Mouse (Mus musculus) natural killer cell, adult 2 months (primary cell): ENCODE data around the gene Mdga1.
"Not testable (repeated sequence)": the region's sequence is repeated elsewhere in the genome, so short reads cannot be mapped to it uniquely, and the experiment has no call there.

Experiments
- DNase-seq, 2 experiments: peaks; one replicate each; pipeline ENCODE4 v3.0.0; 2022; ENCODE audit warnings: low spot score in 2 of 2

The Mdga1 gene

DNA sequence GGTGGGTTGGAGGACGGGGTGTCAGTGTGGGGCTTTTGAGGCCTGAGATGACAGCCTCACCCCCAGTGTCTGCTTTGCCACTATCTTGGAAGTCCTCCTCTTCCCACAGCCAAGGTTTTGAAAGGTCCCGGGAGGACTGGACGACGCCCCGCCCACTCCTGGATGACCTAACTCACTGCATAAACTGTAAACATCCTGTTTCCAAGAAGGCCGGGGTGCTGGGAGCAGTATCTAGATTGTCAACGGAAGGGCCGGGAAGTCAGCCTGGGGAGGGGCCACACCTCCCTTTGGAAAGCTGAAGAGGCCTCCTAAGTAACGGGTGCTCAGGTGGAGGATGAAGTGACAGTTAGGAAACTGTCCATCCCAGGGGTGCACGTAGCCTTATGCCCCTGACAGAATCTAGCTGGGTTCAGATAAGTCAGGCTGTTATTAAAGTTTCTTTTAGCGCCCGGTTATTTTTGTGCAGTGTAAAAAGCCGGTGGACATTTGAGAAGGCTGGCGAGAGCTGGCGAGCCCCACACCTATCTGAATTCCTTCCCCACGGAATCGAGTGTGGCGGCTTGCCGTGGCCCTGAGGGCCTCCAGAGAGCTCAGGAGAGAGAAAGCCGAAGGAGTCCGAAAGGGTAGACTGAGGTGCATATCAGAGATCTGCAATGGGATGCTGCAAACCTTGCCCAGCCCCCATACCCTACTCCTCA, 170.3 kb downstream of the Mdga1 start:
- DNase-seq, result no peak

DNA sequence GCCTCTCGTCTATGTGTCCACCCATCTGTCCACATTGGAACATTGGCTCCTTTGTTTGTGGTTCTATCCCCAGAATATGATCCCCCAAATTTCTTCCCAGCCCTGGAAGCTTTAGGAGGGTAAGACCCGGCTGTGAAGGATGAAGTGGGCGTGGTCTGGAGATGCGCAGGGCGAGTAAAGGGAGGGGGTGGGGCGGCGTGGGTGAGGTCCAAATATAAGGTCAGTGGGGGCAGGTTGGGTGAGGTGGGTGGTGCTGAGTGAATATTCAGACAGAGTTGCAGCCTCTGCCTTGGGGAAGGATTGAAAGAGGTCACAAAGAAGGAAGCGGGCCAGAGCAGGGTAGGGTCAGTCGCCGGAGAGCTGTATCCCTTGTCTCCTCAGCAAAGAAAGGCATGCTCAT, 171.7 kb downstream of the Mdga1 start:
- DNase-seq, result no peak

DNA sequence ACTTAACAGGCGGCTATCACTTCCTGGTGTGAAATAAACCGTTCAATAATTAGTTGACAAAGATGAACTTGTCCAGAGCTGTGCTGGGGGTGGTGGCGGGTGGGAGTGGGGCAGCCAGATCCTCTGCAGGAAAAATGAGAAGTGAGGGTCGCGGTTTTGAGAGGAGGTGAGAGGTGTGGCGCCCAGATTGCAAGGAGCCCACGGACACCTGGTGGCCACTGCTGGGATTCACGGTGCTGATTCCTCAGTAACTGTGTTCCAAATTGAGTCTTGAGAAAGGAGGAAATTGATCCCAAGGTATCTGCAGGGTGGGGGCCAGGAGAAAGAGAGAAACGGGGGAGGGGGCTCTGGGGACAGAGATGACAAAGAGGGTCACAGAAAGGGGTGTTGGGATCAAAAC, 173.1 kb downstream of the Mdga1 start:
- no peak for DNase-seq

DNA sequence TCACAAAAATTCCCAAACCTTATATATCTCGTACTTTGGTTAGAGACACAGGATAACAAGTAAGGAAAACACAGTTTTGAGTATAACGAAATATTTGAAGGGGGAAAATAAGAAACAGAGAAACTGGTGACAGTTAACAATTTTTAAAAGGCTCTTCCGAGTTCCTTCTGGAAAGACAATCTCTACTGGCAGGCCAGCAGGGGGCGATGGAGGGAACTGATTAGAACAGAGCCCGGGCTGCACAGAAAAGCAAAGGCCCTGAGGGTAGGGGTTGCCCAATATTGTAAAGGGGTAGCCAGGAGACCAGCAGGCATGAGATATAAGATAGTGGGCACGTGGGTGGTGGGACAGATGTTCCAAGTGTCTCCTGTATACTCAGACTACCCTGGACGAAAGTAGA, 173.8 kb downstream of the Mdga1 start:
- DNase-seq, result peak; percentile 41 to 70

DNA sequence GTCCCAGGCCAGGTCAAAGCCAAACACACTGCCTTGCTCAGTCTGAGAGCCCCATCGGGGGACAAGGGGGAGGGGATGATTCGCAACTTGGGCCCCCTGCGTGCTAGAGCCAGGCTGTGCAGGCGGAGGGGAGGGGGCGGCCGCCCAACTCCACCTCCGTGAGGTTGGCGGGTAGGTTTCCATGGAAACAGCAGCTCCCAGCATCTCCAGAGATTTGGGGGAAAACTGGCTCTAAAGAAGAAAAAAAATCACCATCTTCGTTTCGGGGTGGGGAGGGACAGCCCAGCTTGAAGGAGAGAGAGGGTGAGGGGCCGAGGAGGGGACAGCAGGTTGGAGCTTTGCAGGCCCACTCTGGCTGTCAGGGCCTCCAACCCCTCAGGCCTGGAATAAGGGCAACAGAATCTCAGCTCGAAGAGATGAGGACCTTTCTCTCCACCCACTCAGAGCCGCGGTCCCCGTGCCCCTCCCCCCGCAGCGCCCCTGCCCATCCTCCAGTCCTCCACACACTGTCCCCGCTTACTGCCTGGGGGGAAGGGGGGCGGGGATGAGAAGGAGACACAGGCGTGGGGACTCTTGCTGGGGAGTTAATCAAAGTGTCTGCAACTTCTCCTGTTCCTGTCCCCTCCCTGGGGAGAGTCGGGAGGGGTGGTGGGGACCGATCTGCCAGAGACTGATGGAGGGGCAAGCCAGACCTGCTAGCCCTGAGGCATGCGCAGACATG, 174.7 kb downstream of the Mdga1 start:
- DNase-seq, result no peak

DNA sequence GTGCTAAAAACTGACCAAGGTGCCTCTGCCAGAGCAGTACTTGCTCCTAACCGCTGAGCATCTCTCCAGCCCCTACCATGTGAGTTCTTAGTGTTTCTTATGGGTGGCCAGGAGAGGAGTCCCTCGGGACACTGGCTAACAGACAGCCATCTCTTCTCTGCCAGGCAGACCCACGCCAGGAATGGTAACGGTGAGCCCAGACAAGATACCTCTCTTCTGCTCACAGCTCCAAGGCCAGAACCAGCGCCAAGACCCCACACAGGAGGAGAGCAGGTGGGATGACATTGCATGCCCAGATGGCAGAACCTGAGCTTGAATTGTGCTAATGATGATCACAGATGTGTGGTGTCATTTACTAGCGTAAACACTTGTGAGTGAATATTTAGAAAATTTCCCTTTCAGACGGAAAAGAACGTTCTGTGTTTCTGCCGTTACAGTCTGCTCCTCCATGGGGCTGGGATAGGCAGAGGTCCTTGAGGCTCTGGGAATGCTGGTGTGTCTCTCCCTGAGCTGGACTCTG, 178.3 kb downstream of the Mdga1 start:
- no peak for DNase-seq

DNA sequence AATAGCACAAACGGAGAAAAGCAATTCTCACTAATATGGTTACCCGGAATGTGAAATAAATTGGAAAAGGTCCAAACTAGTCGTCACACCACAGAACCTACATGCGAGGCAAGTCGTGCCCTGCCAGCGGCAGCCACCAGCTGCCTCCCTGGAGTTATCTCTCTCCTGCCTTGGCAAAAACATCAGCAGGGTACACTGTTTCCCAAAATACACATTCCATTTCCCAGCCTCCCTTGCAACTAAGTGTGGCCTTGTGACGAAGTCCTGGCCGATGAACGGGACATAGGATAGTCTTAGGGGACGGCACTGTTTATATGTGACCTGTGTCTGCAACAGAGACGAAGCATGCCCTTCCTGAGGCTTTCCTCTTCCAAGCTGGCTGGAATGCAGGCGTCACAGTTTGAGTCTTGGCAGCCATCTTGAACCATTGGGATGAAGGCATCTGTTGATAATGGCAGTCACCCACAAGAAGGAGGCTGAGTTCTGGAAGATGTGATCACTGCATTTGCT, 179.6 kb downstream of the Mdga1 start:
- DNase-seq, result no peak

DNA sequence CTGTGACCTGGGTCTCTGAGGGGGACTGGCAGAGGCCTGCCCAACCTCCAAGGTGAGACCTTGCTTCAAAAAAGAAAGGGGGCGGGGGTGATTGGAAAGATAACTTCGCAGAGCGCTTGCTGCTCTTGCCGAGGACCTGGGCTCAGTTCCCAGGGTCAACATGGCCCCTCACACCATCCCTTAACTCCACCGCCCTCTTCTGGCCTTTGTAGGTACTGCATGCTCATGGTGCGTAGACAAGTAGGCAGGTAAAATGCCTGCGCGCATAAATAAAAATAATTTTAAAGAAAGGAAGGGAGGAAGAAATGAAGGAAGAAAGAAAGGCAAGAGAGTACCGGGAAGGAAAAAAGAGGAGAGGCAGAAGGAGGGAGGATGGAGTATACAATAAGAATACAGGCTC, 180.2 kb downstream of the Mdga1 start:
- DNase-seq, result peak in 1 of 2 experiments; percentile 15

DNA sequence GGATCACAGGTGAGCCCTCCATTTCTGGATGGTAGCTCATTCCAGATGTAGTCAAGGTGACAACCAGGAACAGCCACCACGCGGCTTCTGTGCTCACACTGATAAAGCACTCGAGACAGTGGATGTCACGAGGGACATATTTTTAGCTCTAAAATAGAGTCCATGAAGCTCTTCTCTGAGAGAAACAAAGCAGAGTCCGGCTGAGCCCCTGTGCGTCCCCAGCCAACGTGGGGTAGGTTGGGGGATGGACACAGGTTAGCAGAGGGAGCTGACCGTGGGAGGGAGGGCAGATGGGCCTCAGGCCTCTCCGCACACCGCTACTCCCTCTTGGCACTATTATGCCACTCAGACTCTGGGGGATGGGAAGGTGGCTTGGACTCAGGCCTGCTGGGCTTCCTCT, 181.3 kb downstream of the Mdga1 start:
- DNase-seq, result no peak

DNA sequence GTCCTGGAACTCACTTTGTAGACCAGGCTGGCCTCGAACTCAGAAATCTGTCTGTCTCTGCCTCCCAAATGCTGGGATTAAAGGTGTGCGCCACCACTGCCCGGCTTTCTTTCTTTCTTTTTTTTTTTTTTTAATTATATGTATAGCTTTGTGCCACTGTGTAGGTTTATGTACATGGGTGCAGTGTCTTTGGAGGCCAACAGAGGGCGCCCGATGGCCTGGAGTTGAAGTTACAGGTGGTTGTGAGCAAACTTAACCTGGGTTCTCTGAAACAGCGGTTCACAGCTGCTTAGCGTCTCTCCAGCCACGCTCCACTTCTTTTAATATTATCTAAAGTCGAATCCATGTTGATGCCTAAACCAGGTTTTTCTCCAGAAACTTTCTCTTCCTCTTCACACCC, 185.1 kb downstream of the Mdga1 start:
- no peak for DNase-seq

DNA sequence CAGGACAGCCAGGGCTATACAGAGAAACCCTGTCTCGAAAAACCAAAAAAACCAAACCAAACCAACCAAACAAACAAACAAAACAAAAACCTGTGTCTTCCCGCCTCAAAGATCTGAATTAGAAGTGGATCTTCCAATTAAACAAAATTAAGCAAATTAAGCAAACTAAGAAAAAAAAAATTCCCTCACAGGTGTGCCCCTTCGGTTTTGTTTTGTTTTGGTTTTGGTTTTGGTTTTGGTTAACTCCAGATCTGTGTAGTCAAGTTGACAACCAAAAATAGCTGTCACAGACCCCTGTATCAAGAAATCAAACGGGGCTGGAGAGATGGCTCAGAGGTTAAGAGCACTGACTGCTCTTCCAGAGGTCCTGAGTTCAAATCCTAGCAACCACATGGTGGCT, 188.4 kb downstream of the Mdga1 start:
- DNase-seq, result not testable (repeated sequence)

DNA sequence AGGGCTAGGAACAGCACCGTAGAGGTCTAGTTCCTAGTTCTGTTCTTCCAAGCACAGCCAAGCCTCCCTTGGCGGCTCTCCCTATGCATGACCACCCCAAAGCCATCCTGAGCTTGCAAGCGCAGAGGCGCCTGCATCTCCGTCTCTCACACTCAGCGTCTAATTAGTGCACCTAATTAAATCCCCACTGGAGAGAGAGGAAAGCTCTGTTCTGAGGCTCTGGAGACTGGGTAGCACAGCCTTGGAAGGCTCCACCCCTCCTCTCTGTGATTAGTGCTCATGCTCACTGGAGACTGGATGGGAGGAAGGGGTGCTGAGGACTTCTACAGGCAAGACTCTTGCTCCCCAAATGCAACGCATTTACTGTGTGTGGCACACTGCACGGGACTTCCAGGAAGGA, 191.9 kb downstream of the Mdga1 start:
- no peak for DNase-seq
